ENCODE assay signal across 8 mouse cellular contexts in genomic region chr1:136175183-136175582, GRCm38 (mm10). TPM values are rescaled to one million over a fixed set of nuclear protein-coding genes. Genes with fewer than 3 reads are reported as not detected.
DNase-seq lines count a peak whose midpoint lies in the region; TF ChIP-seq lines count a peak whose summit lies in the region.

No protein-coding gene starts in this region.

- peak; percentile 29 to 82 for DNase-seq in adrenal gland, adult (ENCODE audit: inconsistent age in 2 of 2, low spot score in 1 of 2)
- no peak for DNase-seq in adrenal gland, postnatal 25 days
- DNase-seq in left cerebral cortex, adult 2 months (ENCODE audit: extremely low spot score in 1 of 2, low spot score in 2 of 2), result no peak
- DNase-seq in left cerebral cortex, postnatal 10 days (ENCODE audit: extremely low spot score in 1 of 2, low spot score in 2 of 2), result no peak
- peak; percentile 71 for DNase-seq in c-Kit-positive CD71-positive TER-119-negative erythroid progenitor cells, embryonic 14.5 days (ENCODE audit: low read depth)
- DNase-seq in hindlimb bud, embryonic 11.5 days (ENCODE audit: extremely low spot score, low read depth, low spot score), result peak; percentile 14
- DNase-seq in lung, postnatal 10 days, result peak; percentile 63
- DNase-seq in splenic B cell, adult 2 months (ENCODE audit: low read depth, low spot score), result peak; percentile 79

- peaks cover 26% of the 10 kb centered on the region for H3K36me3 ChIP-seq in splenic B cell, adult 2 months (ENCODE audit: control insufficient read depth, insufficient read depth, low read length, poor library complexity, severe bottlenecking)

- peak; percentile 85 for TF ChIP-seq CTCF in left cerebral cortex, adult 2 months (IDR thresholded peaks at IDR 0.05)

- no peak overlapping the region for H3K4me3 ChIP-seq in left cerebral cortex, adult 2 months

- no peak overlapping the region for H3K27ac ChIP-seq in left cerebral cortex, adult 2 months

- intact Hi-C loops in left cerebral cortex, adult 2 months (cut with DNase I), result no loop called here
- intact Hi-C loops in left cerebral cortex, postnatal 10 days (cut with DNase I), result loop anchor here (5.0 kb wide), 2 partner anchors 82 to 282 kb away; no protein-coding TSS in a partner anchor

- no peaks in the 10 kb centered on the region for H3K27me3 ChIP-seq in splenic B cell, adult 2 months (ENCODE audit: control insufficient read depth, insufficient read depth, low read length, poor library complexity, severe bottlenecking)

RNA-seq across cellular contexts. Expression of gene Mroh3, which starts 37.4 kb away (rescaled TPM):
- not detected in 2 replicates for total RNA-seq in adrenal gland, postnatal 25 days (2021)
- total RNA-seq in left cerebral cortex, adult 2 months (2021), result 1 to 10 TPM; 1.2 to 1.8 TPM
- 1 to 10 TPM in 1 of 2 experiments, under 1 TPM in 1; 0.97 to 1.2 TPM for total RNA-seq in left cerebral cortex, postnatal 10 days (2021)

RNA-seq across cellular contexts. Expression of gene Kif21b, which starts 44.0 kb away (rescaled TPM):
- 3.2 and 4.6 TPM in 2 replicates for total RNA-seq in adrenal gland, postnatal 25 days (2021)
- 10 to 100 TPM; 67.3 to 74.2 TPM for total RNA-seq in left cerebral cortex, adult 2 months (2021)
- 100 to 1,000 TPM; 329 to 393 TPM for total RNA-seq in left cerebral cortex, postnatal 10 days (2021)

RNA-seq across cellular contexts. Expression of gene Inava, which starts 58.9 kb away (rescaled TPM):
- total RNA-seq in adrenal gland, postnatal 25 days (2021), result not detected in 2 replicates
- 1 to 10 TPM; 2.2 to 3.0 TPM for total RNA-seq in left cerebral cortex, adult 2 months (2021)
- 1 to 10 TPM; 3.7 to 4.4 TPM for total RNA-seq in left cerebral cortex, postnatal 10 days (2021)

Comparison
In these comparisons a context has a peak if more than half of its experiments do, and no peak if none do; other contexts are left out.
1. DNase-seq: peak in adrenal gland, adult (2 of 2), c-Kit-positive CD71-positive TER-119-negative erythroid progenitor cells, embryonic 14.5 days (single experiment), hindlimb bud, embryonic 11.5 days (single experiment), lung, postnatal 10 days (single experiment) and splenic B cell, adult 2 months (single experiment); none in adrenal gland, postnatal 25 days (single experiment), left cerebral cortex, adult 2 months (0 of 2) and left cerebral cortex, postnatal 10 days (0 of 2).
2. RNA of gene Kif21b, which starts 44.0 kb away (total RNA-seq): 329 to 393 TPM in left cerebral cortex, postnatal 10 days and 67.3 to 74.2 TPM in left cerebral cortex, adult 2 months; 3.2 to 4.6 TPM in adrenal gland, postnatal 25 days; every median in the first group is over 10 times any median in the second.